Mouse (Mus musculus): Measurements from ENCODE around the gene Hgfac. TPM values are rescaled to one million over a fixed set of nuclear protein-coding genes. Genes with fewer than 3 reads are reported as not detected.

Gene Hgfac
- polyA plus RNA-seq, 1 experiment: 0.26 TPM

GRCm38 (mm10) chr5:35019673-35020300 lies 21.5 kb upstream of the Hgfac start:
- no peaks in the 10 kb centered on the region for H3K27me3 ChIP-seq (ENCODE audit: control insufficient read depth, insufficient read depth, insufficient read length)
- H3K79me2 ChIP-seq (ENCODE audit: control insufficient read depth, insufficient read depth): peaks cover 14% of the 10 kb centered on the region
- H3K4me3 ChIP-seq: no peak overlapping the region
- H3K36me3 ChIP-seq (ENCODE audit: control insufficient read depth, insufficient read depth): peaks cover 18% of the 10 kb centered on the region
- peak overlapping the region; percentile 24 for H3K4me2 ChIP-seq (ENCODE audit: low read depth)
- TF ChIP-seq POLR2A (IDR thresholded peaks at IDR 0.05; ENCODE audit: insufficient read length, low read depth) (no peak), MYOG (IDR thresholded peaks at IDR 0.05; ENCODE audit: control insufficient read depth in 1 of 3, insufficient read depth in 1 of 3, insufficient read length in 2 of 3, low read depth in 2 of 3) (no peak), POLR2AphosphoS2 (IDR thresholded peaks at IDR 0.05; ENCODE audit: insufficient read length, low read depth) (no peak), REST (IDR thresholded peaks at IDR 0.05; ENCODE audit: insufficient read depth, insufficient read length) (no peak), CEBPB (IDR thresholded peaks at IDR 0.05; ENCODE audit: insufficient read depth, poor library complexity, severe bottlenecking) (peak; percentile 71), E2F4 (IDR thresholded peaks at IDR 0.05; ENCODE audit: insufficient read depth) (no peak), MYOD1 (IDR thresholded peaks at IDR 0.05; ENCODE audit: control insufficient read depth in 1 of 3, insufficient read length in 2 of 3, low read depth in 2 of 3) (no peak), MAX (IDR thresholded peaks at IDR 0.05; ENCODE audit: low read depth) (no peak), TCF12 (IDR thresholded peaks at IDR 0.05; ENCODE audit: insufficient read depth, poor library complexity, severe bottlenecking) (no peak), SRF (IDR thresholded peaks at IDR 0.05; ENCODE audit: control insufficient read depth, insufficient read length, low read depth) (no peak), TCF3 (IDR thresholded peaks at IDR 0.05; ENCODE audit: insufficient read length, low read depth) (no peak), USF1 (IDR thresholded peaks at IDR 0.05; ENCODE audit: low read depth) (peak; percentile 44)
- H3ac ChIP-seq (ENCODE audit: control insufficient read depth, insufficient read length): no peak overlapping the region

DNA sequence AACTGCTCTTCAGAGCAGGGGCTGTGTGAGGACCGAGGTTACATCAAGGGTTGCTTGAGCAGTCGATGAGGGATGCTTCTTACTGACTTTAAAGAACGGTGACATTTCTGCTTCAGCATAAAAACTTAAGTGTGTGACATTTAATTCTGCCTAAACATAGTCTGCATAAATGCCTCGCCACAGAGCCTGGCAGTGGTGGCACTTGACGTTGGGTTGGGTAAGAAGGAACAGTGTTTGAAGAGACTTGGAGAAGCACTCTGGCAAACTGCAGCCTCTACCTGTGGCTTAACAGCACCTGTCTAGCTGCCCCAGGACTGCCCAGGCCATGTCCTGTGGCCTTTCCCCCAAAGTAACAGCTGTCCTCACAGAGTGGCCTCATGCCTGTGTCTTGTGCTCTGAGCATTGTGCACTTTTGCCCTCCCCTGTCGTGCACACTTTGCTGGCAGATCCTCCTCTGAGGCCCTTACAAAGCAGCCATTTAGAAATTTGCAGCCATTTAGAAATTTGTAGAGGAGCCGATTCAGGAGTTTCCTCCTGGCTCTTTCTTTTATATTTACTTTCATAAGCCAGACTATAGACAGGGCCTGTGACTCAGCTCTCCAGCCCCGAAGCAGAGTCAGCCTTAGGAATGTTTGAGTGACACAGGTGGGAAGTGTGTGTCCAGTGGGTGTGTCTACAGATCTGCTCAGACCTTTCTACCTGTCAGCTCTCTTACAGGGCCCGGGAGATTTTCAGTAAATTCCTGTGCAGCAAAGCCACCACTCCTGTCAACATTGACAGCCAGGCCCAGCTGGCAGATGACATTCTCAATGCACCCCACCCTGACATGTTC lies 20.7 kb upstream of the Hgfac start:
- Histone ChIP-seq H3K4me3 (no peak overlapping the region), H3K36me3 (ENCODE audit: control insufficient read depth, insufficient read depth) (peaks cover 24% of the 10 kb centered on the region), H3K79me2 (ENCODE audit: control insufficient read depth, insufficient read depth) (peaks cover 7% of the 10 kb centered on the region), H3K4me2 (ENCODE audit: low read depth) (peak overlapping the region; percentile 24), H3ac (ENCODE audit: control insufficient read depth, insufficient read length) (no peak overlapping the region), H3K27me3 (ENCODE audit: control insufficient read depth, insufficient read depth, insufficient read length) (no peaks in the 10 kb centered on the region)
- TF ChIP-seq MAX (IDR thresholded peaks at IDR 0.05; ENCODE audit: low read depth) (no peak), REST (IDR thresholded peaks at IDR 0.05; ENCODE audit: insufficient read depth, insufficient read length) (no peak), E2F4 (IDR thresholded peaks at IDR 0.05; ENCODE audit: insufficient read depth) (no peak), POLR2AphosphoS2 (IDR thresholded peaks at IDR 0.05; ENCODE audit: insufficient read length, low read depth) (no peak), MYOG (IDR thresholded peaks at IDR 0.05; ENCODE audit: control insufficient read depth in 1 of 3, insufficient read depth in 1 of 3, insufficient read length in 2 of 3, low read depth in 2 of 3) (peak; percentile 46 to 92 (median 76)), TCF12 (IDR thresholded peaks at IDR 0.05; ENCODE audit: insufficient read depth, poor library complexity, severe bottlenecking) (no peak), TCF3 (IDR thresholded peaks at IDR 0.05; ENCODE audit: insufficient read length, low read depth) (no peak), MYOD1 (IDR thresholded peaks at IDR 0.05; ENCODE audit: control insufficient read depth in 1 of 3, insufficient read length in 2 of 3, low read depth in 2 of 3) (peak in 2 of 3 experiments; percentile 74 to 83), SRF (IDR thresholded peaks at IDR 0.05; ENCODE audit: control insufficient read depth, insufficient read length, low read depth) (no peak), USF1 (IDR thresholded peaks at IDR 0.05; ENCODE audit: low read depth) (no peak), CEBPB (IDR thresholded peaks at IDR 0.05; ENCODE audit: insufficient read depth, poor library complexity, severe bottlenecking) (no peak)

GRCm38 (mm10) chr5:35024975-35025374 lies 16.3 kb upstream of the Hgfac start:
- Histone ChIP-seq H3K36me3 (ENCODE audit: control insufficient read depth, insufficient read depth) (peaks cover 44% of the 10 kb centered on the region), H3K4me2 (ENCODE audit: low read depth) (no peak overlapping the region), H3ac (ENCODE audit: control insufficient read depth, insufficient read length) (no peak overlapping the region), H3K4me3 (no peak overlapping the region), H3K79me2 (ENCODE audit: control insufficient read depth, insufficient read depth) (no peaks in the 10 kb centered on the region), H3K27me3 (ENCODE audit: control insufficient read depth, insufficient read depth, insufficient read length) (no peaks in the 10 kb centered on the region)
- TF ChIP-seq MAX (IDR thresholded peaks at IDR 0.05; ENCODE audit: low read depth): no peak
- TF ChIP-seq USF1 (IDR thresholded peaks at IDR 0.05; ENCODE audit: low read depth): no peak
- TF ChIP-seq TCF3 (IDR thresholded peaks at IDR 0.05; ENCODE audit: insufficient read length, low read depth): no peak
- no peak for TF ChIP-seq SRF (IDR thresholded peaks at IDR 0.05; ENCODE audit: control insufficient read depth, insufficient read length, low read depth)
- TF ChIP-seq POLR2AphosphoS2 (IDR thresholded peaks at IDR 0.05; ENCODE audit: insufficient read length, low read depth): no peak
- no peak for TF ChIP-seq MYOG (IDR thresholded peaks at IDR 0.05; ENCODE audit: control insufficient read depth in 1 of 3, insufficient read depth in 1 of 3, insufficient read length in 2 of 3, low read depth in 2 of 3)
- no peak for TF ChIP-seq POLR2A (IDR thresholded peaks at IDR 0.05; ENCODE audit: insufficient read length, low read depth)
- no peak for TF ChIP-seq MYOD1 (IDR thresholded peaks at IDR 0.05; ENCODE audit: control insufficient read depth in 1 of 3, insufficient read length in 2 of 3, low read depth in 2 of 3)
- no peak for TF ChIP-seq CEBPB (IDR thresholded peaks at IDR 0.05; ENCODE audit: insufficient read depth, poor library complexity, severe bottlenecking)
- TF ChIP-seq REST (IDR thresholded peaks at IDR 0.05; ENCODE audit: insufficient read depth, insufficient read length): no peak
- no peak for TF ChIP-seq E2F4 (IDR thresholded peaks at IDR 0.05; ENCODE audit: insufficient read depth)
- no peak for TF ChIP-seq TCF12 (IDR thresholded peaks at IDR 0.05; ENCODE audit: insufficient read depth, poor library complexity, severe bottlenecking)

- TF ChIP-seq USF1 (IDR thresholded peaks at IDR 0.05; ENCODE audit: low read depth): no peak
- no peak for TF ChIP-seq MAX (IDR thresholded peaks at IDR 0.05; ENCODE audit: low read depth)
- no peak for TF ChIP-seq E2F4 (IDR thresholded peaks at IDR 0.05; ENCODE audit: insufficient read depth)
- no peak for TF ChIP-seq REST (IDR thresholded peaks at IDR 0.05; ENCODE audit: insufficient read depth, insufficient read length)
- TF ChIP-seq TCF12 (IDR thresholded peaks at IDR 0.05; ENCODE audit: insufficient read depth, poor library complexity, severe bottlenecking): no peak
- no peak for TF ChIP-seq POLR2A (IDR thresholded peaks at IDR 0.05; ENCODE audit: insufficient read length, low read depth)
- TF ChIP-seq MYOG (IDR thresholded peaks at IDR 0.05; ENCODE audit: control insufficient read depth in 1 of 3, insufficient read depth in 1 of 3, insufficient read length in 2 of 3, low read depth in 2 of 3): no peak
- no peak for TF ChIP-seq CEBPB (IDR thresholded peaks at IDR 0.05; ENCODE audit: insufficient read depth, poor library complexity, severe bottlenecking)
- no peak for TF ChIP-seq MYOD1 (IDR thresholded peaks at IDR 0.05; ENCODE audit: control insufficient read depth in 1 of 3, insufficient read length in 2 of 3, low read depth in 2 of 3)
- no peak for TF ChIP-seq SRF (IDR thresholded peaks at IDR 0.05; ENCODE audit: control insufficient read depth, insufficient read length, low read depth)
- TF ChIP-seq POLR2AphosphoS2 (IDR thresholded peaks at IDR 0.05; ENCODE audit: insufficient read length, low read depth): no peak
- TF ChIP-seq TCF3 (IDR thresholded peaks at IDR 0.05; ENCODE audit: insufficient read length, low read depth): no peak
- peaks cover 31% of the 10 kb centered on the region for H3K36me3 ChIP-seq (ENCODE audit: control insufficient read depth, insufficient read depth)
Measured at GRCm38 (mm10) chr5:35029303-35029702, 12.0 kb upstream of the Hgfac start.

More at GRCm38 (mm10) chr5:35029303-35029702, 12.0 kb upstream of the Hgfac start:
- no peaks in the 10 kb centered on the region for H3K27me3 ChIP-seq (ENCODE audit: control insufficient read depth, insufficient read depth, insufficient read length)
- H3K79me2 ChIP-seq (ENCODE audit: control insufficient read depth, insufficient read depth): no peaks in the 10 kb centered on the region
- H3ac ChIP-seq (ENCODE audit: control insufficient read depth, insufficient read length): no peak overlapping the region
- H3K4me3 ChIP-seq: no peak overlapping the region
- H3K4me2 ChIP-seq (ENCODE audit: low read depth): no peak overlapping the region
